Mouse (Mus musculus) brain, embryonic 18.5 days (tissue): ENCODE results near the gene Tox2.

ENCODE experiments used
- DNase-seq: peaks from one replicate; pipeline ENCODE4 v3.0.0-alpha.2; 2012; ENCODE audit warnings: low read depth, low spot score

Tox2 gene

DNA sequence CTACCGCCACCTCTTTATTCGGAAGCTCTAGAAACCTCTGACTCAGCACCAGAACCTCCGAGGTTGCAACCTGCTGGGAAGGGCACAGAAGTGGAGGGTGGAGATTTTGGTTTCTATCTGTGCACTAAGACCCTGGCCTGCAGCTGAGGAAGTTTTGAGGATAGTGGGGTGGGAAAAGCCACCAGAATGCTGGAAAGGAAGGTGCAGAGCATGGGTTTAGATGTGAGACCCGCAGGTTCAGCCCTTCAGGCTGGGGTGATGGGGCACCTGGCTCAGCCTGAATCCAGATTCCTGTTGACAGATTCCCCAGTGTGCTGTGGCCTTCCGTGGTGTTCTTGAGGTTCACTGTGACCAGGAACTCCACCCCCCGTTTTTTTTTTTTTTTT is 2.3 kb downstream of the Tox2 start:
- no peak for DNase-seq

DNA sequence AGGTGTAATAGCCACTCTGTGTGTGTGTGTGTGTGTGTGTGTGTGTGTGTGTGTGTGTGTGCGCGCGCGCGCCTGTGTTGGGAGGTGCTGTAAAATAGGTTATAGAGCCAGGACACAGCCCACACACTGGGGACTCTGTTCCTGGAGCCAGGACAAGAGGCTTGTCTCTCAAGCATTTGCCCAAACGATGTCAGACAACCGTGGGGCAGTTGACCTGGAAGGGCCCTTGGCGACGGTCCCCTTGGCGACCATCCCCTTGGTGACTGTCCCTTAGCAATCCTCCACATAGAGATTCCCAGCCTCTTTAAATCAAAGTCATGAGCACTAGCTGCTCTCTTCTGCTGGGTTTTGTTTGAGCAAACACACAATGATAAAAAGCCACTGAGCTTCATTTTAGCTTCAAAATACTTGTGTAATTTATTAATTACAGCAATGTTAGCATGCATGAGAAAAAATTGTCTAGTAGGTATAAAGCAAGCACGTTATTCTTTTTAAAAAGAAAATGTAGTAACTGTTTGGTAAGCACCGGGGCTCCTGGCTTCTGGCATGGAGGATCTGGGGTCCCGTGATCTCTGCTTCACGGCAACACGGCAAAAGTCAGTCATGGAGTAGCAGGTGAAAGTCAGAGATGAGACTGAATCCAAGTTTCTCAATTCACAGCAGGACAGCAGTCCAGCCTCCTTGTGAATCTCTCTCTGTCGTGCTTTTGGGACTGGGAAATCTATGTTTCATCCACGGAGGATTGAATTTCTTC is 3.0 kb downstream of the Tox2 start:
- DNase-seq = no peak

DNA sequence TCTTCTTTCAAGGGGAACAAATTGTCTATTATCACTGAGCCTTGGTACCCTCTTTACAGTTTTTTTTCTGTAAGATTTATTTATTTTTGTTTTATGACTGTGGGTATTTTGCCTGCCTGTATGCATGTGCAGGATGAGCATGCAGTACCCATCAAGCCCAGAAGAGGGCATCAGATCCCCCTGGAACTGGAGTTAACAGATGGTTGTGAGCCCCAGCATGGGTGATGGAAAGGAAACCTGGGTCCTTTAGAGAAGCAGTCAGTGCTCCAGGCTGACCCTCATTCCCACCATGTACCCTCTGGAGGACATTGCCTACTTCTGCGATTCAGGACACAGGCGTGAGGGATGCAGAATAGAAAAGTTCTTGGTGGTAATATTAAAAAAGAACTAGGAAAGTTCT is 4.4 kb downstream of the Tox2 start:
- no peak for DNase-seq

DNA sequence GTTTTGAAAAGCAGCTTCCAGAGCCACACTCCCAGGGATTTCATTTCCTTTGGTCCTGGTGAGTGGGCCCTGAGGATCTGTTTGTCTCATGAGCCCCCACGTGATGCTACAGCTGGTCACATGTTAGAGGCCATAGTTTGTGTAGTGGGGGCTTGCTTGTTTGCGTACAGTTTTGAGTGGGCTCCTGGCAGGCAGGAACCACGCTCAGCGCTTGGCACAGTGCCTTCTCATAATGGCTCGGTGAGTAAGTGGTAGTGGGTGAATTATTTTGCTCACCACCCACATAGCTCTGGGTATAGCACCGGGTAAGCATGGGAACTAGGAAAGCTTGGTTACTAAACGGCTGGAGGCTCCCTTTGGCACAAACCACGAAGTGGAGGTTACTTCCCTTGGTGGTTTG is 6.2 kb downstream of the Tox2 start:
- no peak for DNase-seq

DNA sequence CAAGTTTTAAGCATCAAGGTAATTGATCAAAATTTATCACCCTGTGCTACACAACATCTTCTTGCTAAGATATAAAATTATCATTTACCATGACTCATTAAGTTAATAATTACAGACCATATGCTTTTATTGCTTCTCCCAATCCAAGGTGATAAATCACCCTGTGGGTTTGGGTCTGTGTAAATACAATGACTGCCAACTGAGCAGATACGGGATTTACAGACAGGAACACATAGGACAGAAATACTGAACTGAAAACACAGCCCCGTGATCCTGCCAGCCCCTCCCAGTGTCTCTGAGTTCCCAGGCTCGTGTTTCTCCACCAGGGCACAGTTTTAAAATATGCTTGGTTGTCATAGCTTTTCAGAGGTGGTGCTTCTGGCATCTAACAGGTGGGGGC is 10.2 kb downstream of the Tox2 start:
- DNase-seq = no peak

DNA sequence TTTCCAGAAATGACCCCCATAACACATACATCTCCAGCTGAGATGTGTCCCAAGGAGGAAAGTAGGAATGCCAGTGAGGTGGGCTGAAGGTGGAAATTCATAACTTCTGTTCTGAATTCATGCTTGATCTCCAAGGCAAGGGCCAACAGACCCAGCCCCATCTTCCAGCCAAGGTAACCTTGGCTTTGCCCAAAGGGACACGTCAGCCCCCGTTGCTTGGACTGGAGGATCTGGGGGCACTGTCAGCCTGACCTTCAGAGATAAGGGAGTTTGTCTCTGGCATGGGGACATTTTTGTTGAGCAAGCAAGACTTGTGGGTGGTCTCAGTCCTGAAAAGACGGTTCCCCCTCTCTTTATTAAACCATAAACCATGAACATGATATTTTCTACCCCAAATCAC is 15.2 kb downstream of the Tox2 start:
- DNase-seq = no peak

DNA sequence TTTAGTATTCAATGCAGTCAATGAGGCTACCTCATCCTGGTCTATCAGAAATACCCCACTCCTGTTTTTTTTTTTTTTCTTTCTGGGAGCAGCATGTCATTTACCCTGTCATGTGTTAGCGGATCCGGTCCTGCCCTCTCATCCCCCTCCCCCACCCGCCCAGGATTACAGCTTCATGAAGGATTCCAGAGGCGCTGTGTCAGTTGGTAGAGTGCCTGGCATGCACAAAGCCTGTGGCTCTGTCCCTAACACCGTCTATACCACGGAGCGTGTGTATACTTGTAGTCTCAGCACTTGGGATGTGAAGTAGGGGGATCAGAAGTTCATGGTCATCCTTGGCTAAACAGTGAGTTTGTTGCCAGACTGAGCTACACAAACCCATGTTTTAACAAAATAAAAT is 15.6 kb downstream of the Tox2 start:
- no peak for DNase-seq

DNA sequence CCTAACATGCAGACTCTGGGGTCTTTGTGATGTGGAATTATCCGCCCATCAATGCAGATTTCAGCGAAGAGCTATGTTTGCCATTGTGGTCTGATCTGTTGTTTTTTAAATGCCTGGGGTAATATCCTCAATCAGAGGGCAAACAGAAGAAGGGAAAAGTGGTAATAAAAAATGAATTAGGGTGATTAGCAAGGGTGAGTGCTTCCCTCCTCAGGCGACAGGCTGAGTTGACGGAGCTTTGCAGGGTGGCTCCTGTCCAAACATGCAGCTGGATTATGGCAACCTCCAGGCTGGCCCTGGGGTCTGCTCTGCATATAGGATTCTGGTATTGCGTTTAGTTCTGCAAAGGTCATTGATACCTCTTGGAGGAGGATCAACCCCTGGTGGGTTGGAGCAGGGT is 16.5 kb downstream of the Tox2 start:
- DNase-seq = no peak

DNA sequence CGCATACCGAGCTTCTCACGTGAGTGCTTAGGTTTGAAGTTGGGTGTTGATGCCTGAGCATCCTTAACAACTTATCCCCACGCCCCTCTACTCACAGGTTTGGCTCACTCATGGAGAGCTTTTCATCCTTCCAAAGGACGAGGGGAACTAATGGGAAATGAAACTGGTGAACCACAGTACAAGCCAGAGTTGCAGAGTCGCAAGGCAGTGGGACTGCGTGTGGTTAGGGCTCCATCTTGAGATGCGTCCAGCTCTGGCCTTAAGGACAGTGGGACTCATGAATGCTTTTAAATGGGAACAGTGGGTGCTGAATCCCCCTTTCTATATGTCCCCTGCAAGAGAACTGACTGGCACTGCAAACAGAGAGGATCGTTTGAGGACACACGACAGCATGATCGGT is 17.8 kb downstream of the Tox2 start:
- DNase-seq = no peak

DNA sequence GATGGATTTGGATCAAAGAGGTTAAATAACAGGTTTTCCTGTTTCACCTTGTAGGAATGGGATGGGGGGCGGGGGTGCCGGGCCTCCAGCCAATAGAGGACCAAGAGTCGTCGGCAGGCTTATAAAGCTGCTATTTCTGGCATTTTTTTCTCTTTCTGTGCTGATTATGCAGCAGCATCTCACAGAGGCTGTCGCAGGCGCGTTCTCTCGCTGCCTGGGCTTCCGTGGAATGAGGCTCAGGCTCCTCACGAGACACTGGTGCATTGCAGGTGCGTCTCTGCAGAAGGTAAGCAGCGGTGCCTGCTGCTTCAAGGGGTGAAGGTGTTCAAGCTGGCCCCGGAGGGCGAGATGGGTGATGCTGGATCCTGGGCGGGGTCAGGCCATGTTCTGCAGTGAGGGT is 22.4 kb downstream of the Tox2 start:
- DNase-seq = no peak

DNA sequence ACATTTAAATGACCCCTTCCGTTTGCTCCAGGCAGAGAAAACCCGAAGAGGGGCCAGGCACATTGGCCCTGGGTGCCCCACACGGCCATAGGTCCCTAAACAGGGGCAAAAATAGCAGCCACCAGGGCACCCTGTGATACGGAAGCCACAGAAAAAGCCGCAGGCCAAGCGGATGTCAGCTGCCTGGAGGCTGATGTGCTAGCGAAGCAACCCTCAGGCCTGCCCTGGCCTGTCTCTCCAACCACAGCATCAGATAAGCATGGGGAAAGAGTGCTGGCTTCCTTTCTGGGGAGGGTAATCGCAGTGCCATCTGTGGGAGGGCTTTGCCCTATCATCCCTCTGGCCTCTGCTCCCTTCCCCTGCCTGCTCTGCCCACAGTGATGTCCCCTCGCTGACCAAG is 26.1 kb downstream of the Tox2 start:
- no peak for DNase-seq

DNA sequence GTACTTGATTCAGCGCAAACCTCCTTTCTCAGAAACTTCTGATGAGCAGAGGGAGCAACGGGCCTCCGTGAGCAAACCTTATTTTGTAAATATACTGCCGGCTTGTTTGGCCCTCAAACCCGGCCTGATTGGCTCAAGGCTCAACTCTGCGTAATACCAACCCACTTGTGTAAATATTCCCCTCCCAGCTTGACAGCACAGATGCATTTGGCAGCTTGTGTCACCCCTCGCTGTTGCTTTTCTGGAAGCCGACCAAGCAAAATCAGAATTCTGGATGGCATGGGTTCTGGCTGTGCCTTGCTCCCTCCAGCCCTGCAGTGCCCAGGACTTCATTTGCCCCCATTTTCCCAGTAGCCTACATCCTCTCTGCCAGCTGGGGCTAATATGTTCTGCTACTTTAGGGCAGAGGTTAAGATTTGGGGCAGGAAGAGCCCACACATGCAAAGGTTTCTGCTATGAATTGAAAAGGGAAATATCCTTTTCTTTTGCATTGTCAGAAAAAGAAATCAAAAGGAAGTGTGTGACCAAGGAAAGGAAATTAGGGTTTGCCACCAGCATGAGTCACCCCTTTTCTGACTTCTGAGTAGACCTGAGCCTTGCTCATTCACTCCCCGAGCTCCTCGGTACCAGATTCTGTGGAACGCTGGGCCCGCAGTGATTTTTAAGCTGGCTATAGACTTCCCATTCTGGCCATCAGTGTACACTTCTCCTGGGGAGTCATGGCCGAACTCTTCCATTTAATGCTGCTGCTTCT is 29.0 kb downstream of the Tox2 start:
- no peak for DNase-seq

DNA sequence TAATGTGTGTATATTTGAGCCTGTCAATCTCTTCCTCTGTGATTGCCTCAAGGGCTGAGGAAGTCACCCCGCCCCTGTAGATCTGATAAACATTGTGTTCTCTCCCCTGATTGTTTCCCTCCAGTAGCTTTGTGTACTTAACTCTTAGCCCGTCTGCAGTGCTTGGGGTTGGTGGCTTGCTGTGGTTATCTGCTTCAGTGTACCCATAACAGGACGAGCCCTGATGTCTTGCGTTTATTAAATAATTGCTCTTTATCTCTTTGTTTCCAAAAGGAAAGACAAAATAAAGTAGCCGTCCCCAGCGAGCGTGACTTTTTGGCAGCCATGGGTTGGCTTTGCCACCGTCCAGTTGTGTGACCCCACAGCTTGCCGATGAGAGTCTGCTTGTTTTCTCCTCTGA is 30.7 kb downstream of the Tox2 start:
- no peak for DNase-seq

DNA sequence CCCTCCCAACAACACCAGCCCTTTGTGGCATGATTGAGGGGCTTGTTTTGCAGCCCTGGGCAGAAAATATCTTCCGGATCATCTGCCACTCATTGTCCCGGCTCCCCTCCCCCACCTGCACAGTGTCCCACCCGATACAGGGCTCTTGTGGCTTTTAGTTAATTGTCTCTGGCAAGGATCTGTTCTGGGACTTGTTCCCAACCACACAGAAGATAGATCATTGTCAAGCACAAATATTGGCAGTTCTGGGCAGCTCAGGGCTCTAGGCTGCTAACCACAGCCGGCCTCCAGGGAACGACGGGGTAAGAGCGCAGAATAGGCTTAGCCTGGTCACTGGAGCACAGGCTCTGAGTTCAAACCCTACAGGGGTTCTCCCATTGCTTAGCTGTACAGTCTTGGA is 33.1 kb downstream of the Tox2 start:
- DNase-seq = no peak

DNA sequence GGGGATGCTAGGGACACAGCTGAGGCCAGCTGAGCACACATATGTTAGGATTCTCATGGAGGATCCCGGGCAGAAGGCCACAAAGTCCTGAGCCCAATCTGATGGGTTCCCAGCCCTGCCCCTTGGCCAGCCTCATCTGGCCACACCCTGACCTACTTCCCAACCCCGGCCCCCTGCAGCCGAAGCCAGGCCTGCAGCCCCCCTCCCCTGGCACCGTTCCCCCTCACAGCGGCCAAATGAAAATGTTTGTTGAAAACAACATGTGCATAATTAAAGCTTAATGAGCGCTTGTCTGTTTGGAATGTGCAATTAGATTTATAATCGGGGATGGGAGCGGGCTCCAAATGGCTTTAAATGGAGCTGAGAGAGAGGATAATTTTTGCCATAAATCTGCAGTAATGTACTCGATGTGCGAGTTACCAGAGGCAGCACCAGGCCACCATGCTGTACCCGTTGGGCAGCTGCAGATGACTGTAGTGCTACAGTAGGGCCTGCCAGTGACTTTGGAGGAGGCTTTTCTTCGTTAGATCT is 35.1 kb downstream of the Tox2 start:
- DNase-seq = no peak

DNA sequence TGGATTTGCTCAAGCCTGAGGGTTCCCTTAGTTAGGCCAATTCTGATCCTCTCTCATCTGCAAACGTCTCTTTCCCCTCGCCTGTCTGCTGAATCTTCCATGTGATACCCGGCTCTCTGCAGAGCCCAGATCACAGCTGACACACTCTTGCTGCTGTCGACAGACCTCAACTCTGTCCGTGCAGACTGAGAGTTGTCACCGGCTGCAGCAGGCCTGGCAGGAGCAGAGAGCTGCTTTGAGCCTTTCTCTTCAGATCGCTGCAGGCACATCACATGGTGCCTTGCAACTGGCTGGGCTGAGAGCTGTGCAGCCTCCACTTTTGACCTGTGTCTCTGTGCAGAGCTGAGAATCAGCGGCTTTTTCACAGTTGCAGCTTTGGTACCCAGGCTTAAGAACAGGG is 37.0 kb downstream of the Tox2 start:
- no peak for DNase-seq

DNA sequence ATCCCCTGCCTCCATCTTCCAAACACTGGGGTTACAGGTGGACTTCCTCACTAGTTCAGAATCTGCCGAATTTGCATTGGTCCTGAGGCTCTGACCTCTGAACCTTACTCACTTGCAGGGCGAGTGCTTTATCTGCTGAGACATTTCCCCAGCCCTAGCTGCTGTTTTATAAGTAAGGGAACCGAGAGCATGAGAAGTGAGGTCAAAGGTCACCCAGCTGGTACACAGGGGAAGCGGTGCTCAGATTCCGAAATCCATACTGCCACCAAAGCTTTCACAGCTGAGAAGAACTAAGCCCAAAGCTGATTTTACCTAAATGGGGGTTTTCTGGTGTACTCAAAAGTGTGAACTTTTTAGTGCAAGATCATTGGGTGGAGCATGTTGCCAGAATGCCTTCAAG is 38.9 kb downstream of the Tox2 start:
- no peak for DNase-seq

DNA sequence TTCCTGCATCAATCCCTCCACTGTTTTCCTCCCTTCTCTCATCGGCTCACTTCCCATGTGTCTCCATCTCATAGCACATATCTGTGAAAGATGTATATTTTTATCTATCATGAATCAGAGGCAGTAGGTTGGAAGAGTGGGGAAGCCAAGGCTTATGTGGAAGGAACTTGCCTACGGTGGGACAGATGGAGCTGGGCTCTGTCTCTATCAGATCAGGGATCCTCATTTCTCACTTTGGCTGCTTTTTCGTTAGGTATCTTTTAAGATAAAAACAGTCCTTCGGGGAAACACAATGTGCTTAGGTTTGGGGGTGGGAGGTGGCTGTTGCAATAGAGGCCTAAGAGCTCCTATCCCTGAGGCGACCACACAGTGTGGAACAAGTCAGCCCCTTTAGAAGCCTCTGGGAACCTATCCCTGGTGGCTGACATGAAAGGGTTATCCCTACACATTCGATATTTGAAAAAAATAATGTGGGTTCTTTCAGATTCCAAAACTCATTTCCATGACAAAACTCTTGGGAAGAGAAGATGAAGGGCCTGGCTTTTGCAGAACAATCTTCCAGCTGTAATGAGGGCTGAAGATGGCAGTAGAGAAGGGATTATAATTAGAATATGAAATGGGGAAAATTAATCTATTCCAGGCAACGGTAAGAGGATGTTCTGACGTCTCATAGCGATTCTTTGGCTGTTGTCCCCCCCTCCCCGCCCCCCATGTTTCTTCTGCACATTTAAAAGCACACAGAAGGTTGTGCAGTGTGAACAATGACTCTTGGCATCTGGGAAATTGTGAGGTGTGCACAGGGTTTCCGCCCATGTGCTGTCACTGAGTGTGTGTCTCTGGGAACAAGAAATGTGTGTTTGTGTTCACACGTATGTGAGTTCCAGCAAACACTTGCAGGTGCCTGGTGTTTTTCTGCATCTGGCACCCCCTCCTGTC is 41.3 kb downstream of the Tox2 start:
- no peak for DNase-seq

DNA sequence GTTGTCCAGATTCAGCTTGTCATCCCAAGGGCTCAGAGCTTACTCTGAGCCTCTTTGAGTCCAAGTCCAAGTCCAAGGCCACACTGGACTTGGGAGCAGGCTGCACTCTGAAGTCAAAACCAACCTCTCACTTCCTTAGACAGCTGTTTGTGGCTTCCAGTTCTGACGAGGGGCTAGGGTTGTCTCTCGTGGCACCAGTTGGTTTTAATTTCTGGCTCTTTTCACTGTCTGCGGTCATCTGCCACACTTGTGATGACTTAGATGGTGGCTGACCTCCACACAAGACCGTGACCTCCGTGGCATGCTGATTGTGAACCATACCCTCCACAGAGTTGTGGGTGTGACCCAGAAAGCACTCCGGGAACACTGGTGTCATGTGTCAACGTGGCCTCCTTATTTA is 46.0 kb downstream of the Tox2 start:
- DNase-seq = no peak

DNA sequence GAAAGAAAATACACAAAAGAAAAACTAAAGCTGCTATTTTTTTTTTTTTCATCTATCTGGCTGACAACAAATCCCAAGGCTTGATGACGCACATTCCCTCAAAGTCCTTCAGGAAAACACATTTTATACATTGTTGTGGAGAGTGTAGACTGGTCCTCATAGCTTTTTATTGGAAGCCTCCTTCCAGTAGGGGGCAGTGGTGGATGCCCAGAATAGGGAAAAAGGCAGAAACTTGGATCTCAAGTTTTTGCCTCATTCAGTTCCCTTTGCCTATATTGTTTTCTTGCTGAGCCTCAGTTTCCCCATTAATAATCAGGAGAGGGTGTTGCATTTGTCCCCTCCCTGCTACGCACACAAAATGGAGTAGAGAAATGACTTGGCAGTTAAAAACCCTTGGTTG is 49.7 kb downstream of the Tox2 start:
- DNase-seq = no peak

DNA sequence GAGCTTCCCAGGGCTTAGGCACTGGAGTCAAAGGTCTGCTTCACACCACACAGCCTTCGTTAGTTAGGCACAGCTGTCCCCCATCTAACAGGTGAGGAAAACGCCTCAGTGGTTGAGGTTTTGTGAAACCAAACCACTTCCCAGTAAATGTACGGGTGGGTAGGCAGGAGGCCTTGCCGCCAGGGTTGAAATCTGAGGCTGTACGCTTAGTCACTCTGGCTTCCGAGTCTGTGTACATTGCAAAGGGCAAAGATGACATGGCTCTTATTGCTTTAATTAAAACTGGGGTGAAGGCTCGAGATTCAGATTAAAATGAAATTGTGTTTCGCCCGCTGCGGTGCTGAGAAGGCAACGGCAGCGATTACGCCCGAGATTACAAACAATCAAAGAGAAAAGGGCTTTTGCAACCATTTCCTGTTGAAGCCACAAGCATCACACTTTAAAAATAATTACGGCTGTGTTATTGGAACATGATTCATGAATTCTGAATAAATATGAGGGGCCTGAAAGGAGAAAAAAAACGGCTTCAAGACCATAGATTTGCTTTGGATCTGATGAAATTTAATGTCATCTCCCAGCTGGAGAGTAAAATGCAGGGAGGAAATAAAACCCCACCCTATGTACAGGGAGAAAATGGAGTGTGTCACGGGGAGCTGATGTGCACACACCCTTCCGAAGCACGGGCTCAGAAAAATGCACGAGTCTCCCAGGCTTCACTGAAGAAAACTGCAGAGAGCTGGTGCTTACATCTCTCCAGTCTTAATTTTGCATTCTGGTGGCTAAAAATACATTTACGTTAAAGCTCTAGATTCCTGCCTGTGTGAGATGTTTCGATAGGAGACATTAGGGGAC is 50.5 kb downstream of the Tox2 start:
- DNase-seq = no peak
